Mouse (Mus musculus): ENCODE measurements at regions not wholly inside any gene's neighbourhood (a gene's known extent, or its start where the extent isn't known, plus 50 kb on each side); places are given as distances from the start of the nearest gene placed in this dataset.

DNA sequence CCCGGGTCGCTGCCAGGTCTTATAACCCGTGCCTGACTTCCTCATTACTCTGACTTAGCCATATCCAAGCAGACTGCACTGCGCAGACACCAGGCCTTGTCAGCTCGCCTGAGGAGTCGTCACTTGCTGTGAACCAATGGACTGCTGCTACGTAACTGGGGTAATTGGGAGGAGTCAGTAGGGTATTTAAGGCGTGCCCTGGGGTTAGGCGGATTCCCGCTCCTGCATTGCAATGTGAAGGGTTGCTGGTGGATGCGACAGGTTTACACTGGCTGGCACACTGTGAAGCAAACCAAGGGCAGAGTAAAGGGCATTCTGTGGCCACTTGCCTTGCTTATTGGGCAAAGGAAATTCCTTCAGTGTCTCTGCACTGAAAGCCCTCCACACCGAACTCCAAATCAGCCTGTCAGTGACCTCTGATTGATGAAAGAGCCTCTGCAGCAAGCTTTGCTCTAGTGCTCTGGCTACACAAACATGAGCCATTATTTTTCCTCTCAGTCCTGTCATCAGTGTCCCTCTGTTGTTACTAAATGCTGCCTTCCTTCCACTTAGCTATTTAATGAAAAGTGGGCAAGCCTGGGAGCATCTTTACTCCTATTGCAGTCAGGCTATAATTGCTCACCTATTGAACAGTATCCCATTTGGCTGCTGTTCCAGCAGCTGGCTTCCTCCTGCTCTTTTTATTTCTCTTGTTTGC is 51.7 kb downstream of the Cypt12 start:
- Histone ChIP-seq H3K27me3 (replicated peaks) (no peaks in the 10 kb centered on the region), H3K9ac (no peak overlapping the region), H3K9me3 (no peaks in the 10 kb centered on the region), H3K4me2 (peak overlapping the region; percentile 11; the same call in 1 of the 2 replicates), H3K4me1 (no peaks in the 10 kb centered on the region), H3K36me3 (no peaks in the 10 kb centered on the region), H3K27ac (replicated peaks) (no peak overlapping the region), H3K4me3 (no peak overlapping the region)
- ATAC-seq (ENCODE audit: extremely low read depth, insufficient number of reproducible peaks, low FRiP score, low TSS enrichment) = no peak
- 62% methylated on average over 12 of the region's 12 CpGs for WGBS
